Mouse (Mus musculus) heart, adult 2 months (tissue): Measurements from ENCODE around the gene A630095N17Rik.
A peak's percentile ranks its signal among the peaks of the same experiment; 100 is the strongest.

ENCODE experiments used
- CTCF ChIP-seq: fragments of 200-600 bp; IDR thresholded peaks from 2 replicates; pipeline ENCODE4 v1.8.1; 2022; ENCODE audit warnings: antibody characterized with exemption, mild to moderate bottlenecking, moderate library complexity
- POLR2A ChIP-seq: fragments of 200-500 bp; IDR thresholded peaks from 2 replicates; pipeline ENCODE4 v1.6.1; 2011; ENCODE audit warnings: mild to moderate bottlenecking, low read depth, low read length, control low read depth; ENCODE audit not compliant: insufficient read depth

DNA sequence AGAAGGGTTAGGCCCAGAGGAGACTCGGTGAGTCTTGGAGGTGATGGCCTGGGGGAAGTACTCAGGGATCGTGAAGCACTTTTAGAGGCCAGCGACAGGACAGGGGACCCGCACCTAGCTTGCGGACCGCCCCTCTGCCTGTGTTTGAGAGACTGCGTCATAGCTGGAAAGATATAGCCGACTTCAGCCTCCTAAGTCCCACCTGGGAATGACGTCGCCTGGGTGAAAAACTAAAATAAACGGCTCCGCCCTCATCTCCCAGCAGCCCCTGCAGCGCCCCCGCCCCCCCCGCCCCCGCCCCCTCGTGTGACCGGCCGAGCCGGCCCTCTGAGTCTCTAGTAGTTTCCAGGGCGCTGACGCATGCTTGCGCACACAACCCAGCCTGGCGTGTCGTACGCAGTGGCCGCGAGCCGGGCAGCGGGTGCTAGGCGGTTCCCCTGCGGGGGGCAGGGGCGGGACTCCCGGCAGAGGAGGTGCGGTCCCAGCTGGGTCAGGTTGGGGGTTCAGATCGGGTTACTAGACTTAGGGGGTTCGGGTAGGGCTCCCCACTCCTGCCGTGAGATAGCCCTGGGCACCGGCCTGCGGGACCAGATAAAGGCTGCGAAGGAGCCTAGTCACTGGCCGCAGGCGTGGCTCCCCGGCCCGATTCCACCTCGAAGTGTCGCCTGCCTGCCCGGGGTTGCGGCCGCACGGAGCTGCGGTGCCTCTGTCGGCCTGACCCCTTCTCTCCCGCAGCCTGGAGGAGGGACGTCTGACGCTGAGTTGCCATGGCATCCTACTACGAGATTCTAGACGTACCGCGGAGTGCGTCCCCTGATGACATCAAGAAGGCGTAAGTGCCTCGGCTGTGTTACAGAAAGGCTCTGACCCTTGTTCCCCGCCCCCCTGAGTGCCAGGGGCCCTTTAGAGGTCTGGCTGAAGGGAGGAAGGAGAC, 4.5 kb upstream of the A630095N17Rik start, which contains the start of gene Dnajb2:
- TF ChIP-seq CTCF (no peak), POLR2A (peak; percentile 98)
